Mouse (Mus musculus) hindbrain, embryonic 10.5 days (tissue): ENCODE results near the gene Cst12. TPM values are rescaled to one million over a fixed set of nuclear protein-coding genes. Genes with fewer than 3 reads are reported as not detected.
"Not testable (repeated sequence)": the region's sequence is repeated elsewhere in the genome, so short reads cannot be mapped to it uniquely, and the experiment has no call there.

ENCODE experiments used
- DNase-seq: peaks from one replicate; pipeline ENCODE4 v3.0.0-alpha.2; 2017; ENCODE audit warnings: low spot score
- H3K27ac ChIP-seq: fragments of 300-500 bp; sonication (generic); 2 replicates; pipeline ENCODE4 v1.5.1; 2016; ENCODE audit warnings: mild to moderate bottlenecking, moderate library complexity
- H3K27me3 ChIP-seq: fragments of 300-500 bp; sonication (generic); 2 replicates; pipeline ENCODE4 v1.6.1; 2016; ENCODE audit warnings: mild to moderate bottlenecking; ENCODE audit not compliant: poor library complexity, insufficient read depth, severe bottlenecking
- H3K36me3 ChIP-seq: fragments of 300-500 bp; sonication (generic); 2 replicates; pipeline ENCODE4 v1.6.1; 2016; ENCODE audit warnings: mild to moderate bottlenecking, moderate library complexity
- H3K4me1 ChIP-seq: fragments of 300-500 bp; sonication (generic); replicated peaks from 2 replicates; pipeline ENCODE4 v1.6.1; 2016; ENCODE audit warnings: mild to moderate bottlenecking
- H3K4me3 ChIP-seq: fragments of 300-500 bp; sonication (generic); 2 replicates; pipeline ENCODE4 v1.5.1; 2016; ENCODE audit warnings: mild to moderate bottlenecking, moderate library complexity
- H3K9me3 ChIP-seq: fragments of 300-500 bp; sonication (generic); 2 replicates; pipeline ENCODE4 v1.6.1; 2016; ENCODE audit warnings: mild to moderate bottlenecking, moderate library complexity
- WGBS: fragments of 180-500 bp; shearing (Covaris S2); methylation state at CpG from one replicate; pipeline ENCODE4 v1.1.7; 2016; 5-methylcytosine and 5-hydroxymethylcytosine counted together
- polyA plus RNA-seq: library from polyadenylated mRNA; unstranded; fragments of >200 nt; fragmentation: Nextera tagmentation; extraction: Ambion mirVana; gene quantifications from 2 replicates; pipeline ENCODE4 v1.2.1, GENCODE M21; 2016

The Cst12 gene
- not detected in 2 replicates for polyA plus RNA-seq

DNA sequence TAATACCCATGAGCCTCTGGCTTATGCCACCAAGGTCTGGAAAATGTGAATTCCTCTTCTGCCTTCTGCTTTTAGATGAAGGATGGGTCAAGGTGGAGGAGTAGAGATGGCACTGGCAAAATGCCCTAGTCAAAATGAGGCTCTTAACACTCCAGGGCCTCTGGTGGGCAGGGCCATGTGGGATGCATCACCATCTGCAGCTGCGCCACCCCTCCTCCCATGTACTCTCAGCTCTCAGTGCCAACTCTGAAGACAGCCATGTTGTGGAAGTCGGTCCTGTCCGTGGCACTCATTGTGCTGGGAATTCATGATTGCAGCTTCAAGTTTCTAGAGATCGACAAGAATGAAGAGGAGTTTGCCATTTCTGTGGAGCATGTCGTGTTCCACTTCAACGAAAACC, at the start of gene Cst12:
Gene Cst12 (plus strand): TSS at position 220 of the 400 bp plus-strand sequence.
- WGBS, result 95% methylated on average over 6 of the region's 6 CpGs
- no peaks in the 10 kb centered on the region for H3K4me1 ChIP-seq
- no peak within 1 kb of the TSS for H3K27ac ChIP-seq
- DNase-seq, result no peak
- no peaks in the 10 kb centered on the region for H3K36me3 ChIP-seq
- no peaks in the 10 kb centered on the region for H3K27me3 ChIP-seq
- no peak within 1 kb of the TSS for H3K4me3 ChIP-seq
- no peaks in the 10 kb centered on the region for H3K9me3 ChIP-seq

DNA sequence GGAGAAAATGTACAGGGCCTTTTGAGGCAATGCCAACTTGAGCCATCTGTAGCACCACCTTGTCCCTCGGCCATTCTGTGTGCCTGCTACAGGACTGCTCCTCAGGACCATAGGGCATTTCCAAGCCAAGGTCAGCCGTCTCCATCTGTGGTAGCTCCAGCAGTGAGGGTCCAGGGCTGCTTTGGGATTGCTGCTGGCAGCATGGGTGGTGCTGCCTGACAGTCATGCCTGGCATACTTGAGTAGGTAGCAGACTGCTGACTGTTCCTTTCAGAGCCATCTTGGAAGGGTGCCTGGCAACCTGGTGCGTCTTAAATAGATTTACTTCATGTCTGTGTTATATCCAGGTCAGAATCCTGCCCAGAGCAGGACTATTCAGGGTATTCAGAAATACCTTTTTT, 46.2 kb upstream of the Cst12 start:
- no peaks in the 10 kb centered on the region for H3K36me3 ChIP-seq
- H3K4me1 ChIP-seq, result no peaks in the 10 kb centered on the region
- no peak overlapping the region for H3K4me3 ChIP-seq
- no peaks in the 10 kb centered on the region for H3K9me3 ChIP-seq
- H3K27me3 ChIP-seq, result no peaks in the 10 kb centered on the region
- H3K27ac ChIP-seq, result no peak overlapping the region
- 76% methylated on average over 3 of the region's 3 CpGs for WGBS
- no peak for DNase-seq

DNA sequence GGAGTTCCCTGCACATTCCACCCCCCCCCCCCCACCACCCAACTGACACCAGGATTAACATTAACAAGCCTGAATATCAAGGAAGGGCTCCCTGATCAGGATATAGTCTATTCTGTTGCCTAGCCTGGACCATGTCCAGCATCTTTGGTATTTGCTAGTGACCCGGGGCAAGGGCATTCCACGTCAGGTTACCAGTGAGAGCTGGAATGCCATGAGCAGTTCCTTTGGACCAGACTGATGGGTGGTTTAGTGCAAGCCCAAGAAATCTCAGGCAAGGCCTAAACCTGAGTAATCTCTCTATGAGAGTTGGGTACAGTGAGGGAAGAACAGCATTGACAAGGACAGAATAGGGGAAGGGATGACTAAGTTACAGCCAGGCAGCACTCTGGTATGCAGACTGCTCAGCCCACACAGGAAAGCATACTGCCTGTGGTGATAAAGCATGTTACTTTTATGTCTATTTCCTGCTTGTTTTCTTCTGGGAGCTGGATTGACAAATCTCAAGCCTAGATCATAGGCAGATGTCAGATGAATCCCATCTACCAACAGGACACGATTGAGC, 45.2 kb upstream of the Cst12 start:
- DNase-seq, result no peak
- 87% methylated on average over 3 of the region's 3 CpGs for WGBS
- H3K36me3 ChIP-seq, result no peaks in the 10 kb centered on the region
- H3K27me3 ChIP-seq, result no peaks in the 10 kb centered on the region
- no peak overlapping the region for H3K27ac ChIP-seq
- no peaks in the 10 kb centered on the region for H3K9me3 ChIP-seq
- H3K4me3 ChIP-seq, result no peak overlapping the region
- H3K4me1 ChIP-seq, result no peaks in the 10 kb centered on the region

DNA sequence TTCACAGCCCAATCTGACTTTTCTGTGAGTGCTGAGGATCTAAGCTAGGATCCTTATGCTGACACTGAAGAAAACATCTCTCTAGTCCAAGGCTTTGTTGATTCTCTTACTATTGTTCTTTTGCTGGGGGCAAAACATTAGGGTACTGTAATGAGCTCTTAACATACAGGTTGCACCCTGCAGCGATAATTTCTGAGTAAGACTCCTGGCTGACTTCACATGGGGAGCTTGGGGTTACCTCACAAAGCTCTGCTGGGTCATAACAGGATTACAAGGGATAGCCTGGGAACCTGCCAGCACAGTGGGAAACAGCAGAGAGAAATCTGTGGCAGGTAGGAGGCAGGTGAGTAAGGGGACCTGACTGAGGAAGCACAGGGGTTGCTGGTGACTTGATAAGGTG, 39.1 kb upstream of the Cst12 start, which contains the start of gene Cstl1:
Gene Cstl1 (plus strand): TSS at position 301 of the 400 bp plus-strand sequence.
- H3K9me3 ChIP-seq, result no peaks in the 10 kb centered on the region
- no peaks in the 10 kb centered on the region for H3K36me3 ChIP-seq
- H3K27ac ChIP-seq, result no peak within 1 kb of the TSS
- no peak for DNase-seq
- no peaks in the 10 kb centered on the region for H3K27me3 ChIP-seq
- H3K4me1 ChIP-seq, result no peaks in the 10 kb centered on the region
- 85% methylated on average over 1 of the region's 1 CpGs for WGBS
- H3K4me3 ChIP-seq, result no peak within 1 kb of the TSS

DNA sequence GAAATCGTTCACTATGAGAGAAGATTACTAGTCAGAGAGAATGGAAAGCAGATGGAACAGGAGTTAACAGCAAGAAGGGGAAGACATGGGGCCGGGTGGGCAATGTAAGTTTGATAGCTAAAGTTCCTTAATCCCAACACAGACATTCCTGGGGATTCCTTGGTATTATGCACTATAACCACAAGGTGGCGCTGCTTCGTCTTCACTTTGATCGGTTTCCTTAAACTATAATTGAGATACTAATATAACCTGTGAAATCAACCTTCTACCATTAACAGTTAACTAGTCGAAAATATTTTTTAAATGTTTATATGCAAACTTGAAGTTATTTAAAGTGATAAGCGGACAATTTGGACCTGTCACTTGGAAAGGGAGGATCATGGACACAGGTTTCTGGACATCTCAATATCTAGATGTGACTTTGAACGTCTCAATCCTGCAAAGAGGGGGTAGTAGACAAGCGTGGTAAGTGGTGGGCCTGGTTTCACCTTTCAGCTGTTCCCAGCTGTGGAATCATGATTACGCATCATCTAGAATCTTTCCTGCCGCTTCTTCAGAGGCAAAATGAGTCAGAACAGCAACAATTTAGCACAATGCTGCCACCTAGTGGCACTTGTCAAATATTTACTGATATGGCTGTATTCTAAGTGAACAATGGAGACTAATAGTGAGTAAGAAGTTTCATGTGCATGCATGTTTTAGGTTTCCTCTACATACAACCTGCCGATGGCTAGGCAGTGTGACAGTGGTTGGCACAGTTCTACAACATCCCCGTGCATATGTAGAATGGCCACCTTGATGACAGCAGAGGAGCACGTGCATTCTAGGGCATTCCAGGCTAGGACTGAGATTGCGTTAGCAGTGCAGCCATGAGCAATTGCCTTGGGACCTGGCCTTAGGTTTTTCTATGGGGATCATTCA, 37.0 kb upstream of the Cst12 start:
- Histone ChIP-seq H3K4me1 (no peaks in the 10 kb centered on the region), H3K27me3 (no peaks in the 10 kb centered on the region), H3K4me3 (peak overlapping the region; percentile 43), H3K36me3 (no peaks in the 10 kb centered on the region), H3K27ac (no peak overlapping the region), H3K9me3 (no peaks in the 10 kb centered on the region)
- DNase-seq, result peak; percentile 62
- 19% methylated on average over 15 of the region's 15 CpGs for WGBS

DNA sequence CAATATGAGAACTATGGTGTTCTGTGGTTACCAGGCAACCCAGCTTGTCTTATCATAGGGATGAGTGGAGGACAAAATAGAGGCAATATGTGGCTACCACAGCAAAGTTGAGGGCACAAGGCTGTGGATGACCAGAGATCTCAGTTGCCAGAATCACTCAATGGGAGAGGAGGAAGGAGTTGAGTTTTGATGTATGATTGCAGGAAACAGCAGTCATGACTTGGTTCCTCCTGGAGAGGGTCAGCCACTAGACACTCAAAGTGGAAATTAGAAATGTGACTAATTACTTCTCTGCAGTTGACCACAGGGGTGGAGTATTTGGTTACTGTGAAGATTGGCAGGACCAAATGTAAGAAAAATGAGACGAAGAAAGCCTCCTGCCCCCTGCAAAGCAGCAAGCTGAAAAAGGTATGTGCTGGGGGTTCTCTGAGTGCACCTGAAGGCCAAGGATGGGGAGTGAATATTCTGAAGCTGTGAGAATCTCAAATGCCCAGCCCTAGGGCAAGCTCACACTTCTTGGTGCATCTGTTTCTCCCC, 34.8 kb upstream of the Cst12 start:
- Histone ChIP-seq H3K27me3 (no peaks in the 10 kb centered on the region), H3K4me1 (no peaks in the 10 kb centered on the region), H3K9me3 (no peaks in the 10 kb centered on the region), H3K36me3 (no peaks in the 10 kb centered on the region), H3K4me3 (no peak overlapping the region), H3K27ac (no peak overlapping the region)
- no peak for DNase-seq
- WGBS, result 71% methylated on average over 1 of the region's 1 CpGs

DNA sequence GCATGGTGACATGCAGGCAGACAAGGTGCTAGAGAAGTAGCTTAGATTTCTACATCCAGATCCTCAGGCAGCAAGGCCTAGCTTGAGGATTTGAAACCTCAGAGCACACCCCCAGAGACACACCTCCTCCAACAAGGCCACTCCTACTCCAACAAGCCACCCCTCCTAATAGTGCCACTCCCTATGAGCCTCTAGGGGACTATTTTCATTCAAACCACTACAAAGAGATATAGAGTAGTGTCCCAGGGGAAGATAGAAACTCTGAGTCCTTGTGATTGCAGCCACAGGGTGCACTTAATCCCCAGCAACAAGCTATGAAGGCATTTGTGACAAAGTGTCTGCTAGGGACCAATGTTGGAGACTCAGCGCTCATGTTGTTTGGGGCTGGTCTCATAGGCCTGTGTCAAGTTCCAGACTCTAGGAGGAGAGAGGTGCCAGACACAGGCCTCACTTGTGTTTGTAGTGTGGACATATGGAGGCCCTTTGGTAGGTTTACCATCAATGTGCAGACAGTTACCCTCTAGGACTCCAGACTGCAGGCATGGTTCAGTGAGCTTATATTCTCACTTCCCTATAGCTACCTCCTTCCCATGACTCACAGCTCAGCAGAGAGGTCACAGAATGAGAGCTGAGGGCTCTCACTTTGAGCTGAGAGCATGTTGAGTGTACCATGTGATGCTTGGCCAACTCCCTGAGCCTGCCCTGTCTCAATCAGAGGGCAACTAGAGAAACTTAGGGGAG, 25.3 kb upstream of the Cst12 start:
- 100% methylated on average over 1 of the region's 1 CpGs for WGBS

DNA sequence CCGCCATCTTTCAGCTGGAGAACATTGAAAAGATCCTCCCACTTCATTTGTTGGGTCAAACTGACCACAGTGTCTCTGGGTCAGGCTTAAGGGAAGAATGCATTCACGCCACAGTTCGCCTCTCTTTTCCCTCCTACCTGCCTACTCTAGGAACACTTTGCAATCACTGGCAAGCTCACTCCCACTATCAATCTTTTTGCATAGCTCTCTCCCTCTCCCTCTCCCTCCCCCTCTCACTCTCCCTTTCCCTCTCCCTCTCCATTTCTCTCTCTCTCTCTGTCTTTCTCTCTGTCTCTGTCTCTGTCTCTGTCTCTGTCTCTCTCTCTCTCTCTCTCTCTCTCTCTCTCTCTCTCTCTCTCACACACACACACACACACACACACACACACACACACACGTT, 17.8 kb upstream of the Cst12 start, which contains the start of gene Cst11:
Gene Cst11 (minus strand): TSS at position 101 of the 400 bp plus-strand sequence.
- WGBS, result 87% methylated on average over 4 of the region's 4 CpGs
- not testable (repeated sequence) for H3K36me3 ChIP-seq, H3K4me1 ChIP-seq, DNase-seq, H3K9me3 ChIP-seq, H3K4me3 ChIP-seq, H3K27me3 ChIP-seq, H3K27ac ChIP-seq

More for the DNA sequence above, 25.3 kb upstream of the Cst12 start:
- H3K36me3 ChIP-seq, result no peaks in the 10 kb centered on the region
- no peaks in the 10 kb centered on the region for H3K27me3 ChIP-seq
- H3K27ac ChIP-seq, result no peak overlapping the region
- no peaks in the 10 kb centered on the region for H3K9me3 ChIP-seq
- DNase-seq, result no peak
- H3K4me3 ChIP-seq, result no peak overlapping the region
- no peaks in the 10 kb centered on the region for H3K4me1 ChIP-seq

DNA sequence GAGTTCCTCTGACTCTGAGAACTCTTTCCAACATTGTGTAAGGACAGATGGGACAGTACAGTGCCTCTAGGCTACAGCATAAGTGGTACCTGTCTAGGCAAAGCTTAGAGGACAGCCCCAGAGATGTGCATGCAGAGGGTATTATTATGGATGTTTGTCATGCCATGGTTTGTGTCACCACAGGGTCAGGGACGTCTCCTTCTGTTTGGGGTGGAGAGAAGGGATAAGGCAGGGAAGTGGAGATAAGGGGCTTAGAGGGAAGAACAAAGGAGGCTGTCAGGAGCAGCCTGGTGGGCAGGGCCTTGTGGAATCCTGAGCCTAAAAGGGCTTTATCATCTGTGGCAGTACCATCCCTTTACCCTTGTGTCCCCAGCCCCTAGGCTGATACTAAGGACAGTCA, 7.5 kb upstream of the Cst12 start, which contains the start of gene 8030411F24Rik:
Gene 8030411F24Rik (plus strand): TSS at position 301 of the 400 bp plus-strand sequence.
- H3K27ac ChIP-seq, result no peak within 1 kb of the TSS
- no peak within 1 kb of the TSS for H3K4me3 ChIP-seq
- no peaks in the 10 kb centered on the region for H3K4me1 ChIP-seq
- no peaks in the 10 kb centered on the region for H3K9me3 ChIP-seq
- 21% methylated on average over 1 of the region's 1 CpGs for WGBS
- DNase-seq, result no peak
- no peaks in the 10 kb centered on the region for H3K36me3 ChIP-seq
- H3K27me3 ChIP-seq, result no peaks in the 10 kb centered on the region

DNA sequence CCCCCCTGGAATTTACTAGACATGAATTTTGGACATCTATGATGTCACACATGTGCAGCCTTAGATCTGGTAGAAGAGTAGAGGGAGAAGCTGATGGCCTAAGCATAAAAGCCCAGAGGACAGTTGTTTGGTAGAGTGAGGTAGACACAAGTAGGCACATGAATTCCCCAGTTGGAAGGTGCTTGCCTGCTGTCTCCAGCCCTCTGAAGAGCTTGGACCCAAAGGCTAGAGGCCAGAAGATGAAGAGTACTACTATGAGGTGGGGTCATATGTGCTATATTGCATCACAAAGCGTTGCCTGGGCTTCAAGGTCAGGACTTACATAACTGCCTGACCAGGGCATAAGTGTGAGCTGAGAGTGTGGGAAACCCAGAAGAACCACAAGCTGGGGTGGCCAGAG, 9.3 kb downstream of the Cst12 start, which contains the start of gene Cst8:
Gene Cst8 (plus strand): TSS at position 301 of the 400 bp plus-strand sequence.
- H3K4me3 ChIP-seq, result no peak within 1 kb of the TSS
- H3K27me3 ChIP-seq, result no peaks in the 10 kb centered on the region
- H3K4me1 ChIP-seq, result no peaks in the 10 kb centered on the region
- H3K27ac ChIP-seq, result no peak within 1 kb of the TSS
- 87% methylated on average over 1 of the region's 1 CpGs for WGBS
- DNase-seq, result no peak
- H3K36me3 ChIP-seq, result no peaks in the 10 kb centered on the region
- H3K9me3 ChIP-seq, result no peaks in the 10 kb centered on the region

DNA sequence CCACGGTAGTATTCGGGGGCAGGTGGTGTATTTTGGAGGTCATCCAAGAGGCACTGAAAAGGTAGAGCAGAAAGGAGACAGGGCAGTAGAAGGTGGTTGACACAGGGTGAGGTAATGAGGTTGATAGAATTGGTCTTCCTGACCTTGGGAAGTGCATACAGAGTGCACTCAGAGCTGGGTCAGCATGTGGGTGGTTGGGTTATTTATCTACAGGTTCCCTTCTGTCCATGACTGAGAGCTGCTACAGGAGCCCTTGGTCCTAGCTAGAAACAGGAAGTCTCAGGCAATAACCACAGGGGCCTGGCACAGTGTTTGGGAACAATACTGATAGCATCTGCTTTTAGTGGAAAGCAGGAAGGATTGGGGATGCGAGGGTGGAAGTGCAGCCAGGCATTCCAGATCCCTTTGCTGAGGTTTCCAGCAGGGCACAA, 12.3 kb downstream of the Cst12 start:
- H3K36me3 ChIP-seq, result no peaks in the 10 kb centered on the region
- no peak overlapping the region for H3K27ac ChIP-seq
- 82% methylated on average over 3 of the region's 3 CpGs for WGBS
- no peaks in the 10 kb centered on the region for H3K27me3 ChIP-seq
- H3K9me3 ChIP-seq, result no peaks in the 10 kb centered on the region
- no peak for DNase-seq
- H3K4me3 ChIP-seq, result no peak overlapping the region
- H3K4me1 ChIP-seq, result no peaks in the 10 kb centered on the region

DNA sequence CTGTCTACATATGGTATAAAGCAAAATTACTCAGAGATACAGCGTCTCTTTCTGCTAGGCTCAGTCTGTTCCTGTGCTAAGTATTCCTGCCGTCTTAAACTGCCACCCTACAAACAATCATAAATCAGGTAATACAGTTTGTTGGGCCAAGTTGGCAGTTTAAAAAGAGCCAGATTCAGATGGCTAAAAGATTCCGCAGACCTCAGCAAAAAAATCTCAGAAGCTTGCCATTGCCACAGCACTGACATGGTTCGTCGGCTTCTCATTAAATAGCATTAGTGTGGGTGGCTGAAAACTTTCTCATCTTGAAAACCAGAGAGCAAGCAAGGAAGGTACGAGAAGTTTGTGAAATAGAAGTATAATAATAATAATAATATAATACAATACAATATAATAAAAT, 17.5 kb downstream of the Cst12 start:
- H3K27ac ChIP-seq, result no peak overlapping the region
- no peak overlapping the region for H3K4me3 ChIP-seq
- H3K4me1 ChIP-seq, result no peaks in the 10 kb centered on the region
- no peaks in the 10 kb centered on the region for H3K27me3 ChIP-seq
- 83% methylated on average over 6 of the region's 6 CpGs for WGBS
- H3K36me3 ChIP-seq, result no peaks in the 10 kb centered on the region
- no peak for DNase-seq
- H3K9me3 ChIP-seq, result no peaks in the 10 kb centered on the region
